Mouse (Mus musculus): Measurements from ENCODE around the gene Sumo3. TPM values are rescaled to one million over a fixed set of nuclear protein-coding genes. Genes with fewer than 3 reads are reported as not detected.
A peak's percentile ranks its signal among the peaks of the same experiment; 100 is the strongest.

Gene Sumo3
- total and polyA plus RNA-seq, 2 experiments from 2014 or later = 112 to 128 TPM

DNA sequence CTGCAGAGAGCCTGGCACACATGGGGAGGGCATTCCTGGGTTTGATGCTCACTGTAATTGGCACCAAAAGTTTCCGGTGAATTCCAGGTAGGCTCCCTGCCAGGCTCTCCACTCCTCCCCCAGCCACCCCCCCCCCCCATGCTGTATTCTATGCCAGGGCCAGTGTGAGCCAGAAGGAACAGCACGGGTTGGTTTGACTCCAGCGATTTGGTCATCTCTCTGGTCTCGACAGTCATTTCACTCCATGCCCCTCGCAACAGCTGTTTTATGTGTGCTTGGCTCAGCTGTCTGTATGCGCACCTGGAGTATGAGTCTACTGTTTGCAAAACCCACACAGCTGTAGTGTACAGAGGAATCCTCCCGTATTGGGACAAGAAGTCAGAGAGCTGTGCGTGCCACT, 60.4 kb downstream of the Sumo3 start:
- TF ChIP-seq EP300 (IDR thresholded peaks at IDR 0.05; ENCODE audit: low read depth) = no peak
- no peak for TF ChIP-seq CTCF (IDR thresholded peaks at IDR 0.05; ENCODE audit: low read depth)
- no peak overlapping the region for H3K9ac ChIP-seq (replicated peaks; ENCODE audit: low read depth, low read length)
- no peak overlapping the region for H3K27ac ChIP-seq (ENCODE audit: low read depth)
- ATAC-seq (ENCODE audit: insufficient read depth, low read depth) (peak; percentile 36; the same call in 1 of the 2 replicates), DNase-seq (ENCODE audit: low spot score) (no peak)
- H3K36me3 ChIP-seq (replicated peaks; ENCODE audit: control insufficient read depth, insufficient read depth, low read length) = no peaks in the 10 kb centered on the region
- H3K27me3 ChIP-seq (ENCODE audit: control insufficient read depth, insufficient read depth, low read length) = no peaks in the 10 kb centered on the region
- H3K4me2 ChIP-seq (ENCODE audit: low read depth, low read length) = no peak overlapping the region
- no peaks in the 10 kb centered on the region for H3K4me1 ChIP-seq (ENCODE audit: control insufficient read depth, insufficient read depth)
- 70% methylated on average over 8 of the region's 8 CpGs for WGBS
- no peaks in the 10 kb centered on the region for H3K9me3 ChIP-seq (replicated peaks; ENCODE audit: control insufficient read depth, low read length)
- H3K4me3 ChIP-seq (ENCODE audit: low read depth, low read length) = no peak overlapping the region

DNA sequence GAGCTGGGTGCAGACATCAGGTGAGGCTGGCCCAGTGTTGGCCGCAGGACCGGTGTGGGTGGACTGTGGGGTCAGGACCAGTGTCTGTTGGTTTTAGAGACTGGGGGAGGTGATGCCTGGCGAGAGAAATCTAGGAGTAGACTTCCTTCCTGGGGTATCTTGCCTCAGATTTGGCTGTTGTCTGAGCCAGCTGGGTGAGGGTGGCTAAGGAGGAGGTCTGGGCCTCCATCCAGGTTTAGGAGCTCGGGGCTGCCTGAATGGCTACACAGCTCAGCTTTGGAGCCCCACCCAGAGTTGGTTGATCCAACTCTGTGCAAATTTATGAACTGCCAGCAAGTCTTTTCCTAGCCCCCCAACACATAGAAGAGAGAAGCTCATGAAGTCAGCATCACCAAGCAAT, 61.5 kb downstream of the Sumo3 start:
- WGBS = 59% methylated on average over 4 of the region's 4 CpGs
- Histone ChIP-seq H3K4me2 (ENCODE audit: low read depth, low read length) (no peak overlapping the region), H3K4me3 (ENCODE audit: low read depth, low read length) (no peak overlapping the region), H3K4me1 (ENCODE audit: control insufficient read depth, insufficient read depth) (no peaks in the 10 kb centered on the region), H3K9me3 (replicated peaks; ENCODE audit: control insufficient read depth, low read length) (no peaks in the 10 kb centered on the region), H3K36me3 (replicated peaks; ENCODE audit: control insufficient read depth, insufficient read depth, low read length) (no peaks in the 10 kb centered on the region), H3K9ac (replicated peaks; ENCODE audit: low read depth, low read length) (no peak overlapping the region), H3K27ac (ENCODE audit: low read depth) (no peak overlapping the region), H3K27me3 (ENCODE audit: control insufficient read depth, insufficient read depth, low read length) (no peaks in the 10 kb centered on the region)
- DNase-seq (ENCODE audit: low spot score) (no peak), ATAC-seq (ENCODE audit: insufficient read depth, low read depth) (no peak)
- TF ChIP-seq CTCF (IDR thresholded peaks at IDR 0.05; ENCODE audit: low read depth) (no peak), EP300 (IDR thresholded peaks at IDR 0.05; ENCODE audit: low read depth) (no peak)

MicroRNAs encoded within 50 kb of the gene (microRNA counts, 519-probe panel; counts per million panel counts)
- microRNA mmu-miR-1930 = not detected

Small RNAs within 50 kb of the gene (microRNA-seq; reads per million reads assigned to microRNA genes)
- gene Mir1930 = 12.0 reads per million, percentile 32 among the genes with 10 or more reads in this experiment

Other genes with a start within 250 kb of the Sumo3 start
- 23.7 and 26.9 TPM in 2 replicates for gene Adarb1, start 187.8 kb upstream of the Sumo3 start, total RNA-seq (2014; rRNA removed; ENCODE audit: low replicate concordance)
- 7.8 and 8.5 TPM in 2 replicates for gene Adarb1, start 187.8 kb upstream of the Sumo3 start, polyA plus RNA-seq (2015; fragmentation: Nextera tagmentation; extraction: Ambion mirVana)
- 18.1 and 32.1 TPM in 2 replicates for gene Fam207a, start 90.3 kb upstream of the Sumo3 start, total RNA-seq (2014; rRNA removed; ENCODE audit: low replicate concordance)
- gene Fam207a, start 90.3 kb upstream of the Sumo3 start, polyA plus RNA-seq (2015; fragmentation: Nextera tagmentation; extraction: Ambion mirVana) = 16.1 and 16.2 TPM in 2 replicates
- gene Itgb2, start 75.8 kb upstream of the Sumo3 start, total RNA-seq (2014; rRNA removed; ENCODE audit: low replicate concordance) = 0.69 and 12.2 TPM in 2 replicates
- 1.4 and 1.5 TPM in 2 replicates for gene Itgb2, start 75.8 kb upstream of the Sumo3 start, polyA plus RNA-seq (2015; fragmentation: Nextera tagmentation; extraction: Ambion mirVana)
- gene Pttg1ip, start 24.4 kb upstream of the Sumo3 start, total RNA-seq (2014; rRNA removed; ENCODE audit: low replicate concordance) = 117 and 163 TPM in 2 replicates
- 117 and 119 TPM in 2 replicates for gene Pttg1ip, start 24.4 kb upstream of the Sumo3 start, polyA plus RNA-seq (2015; fragmentation: Nextera tagmentation; extraction: Ambion mirVana)
- gene Gm49325, start 100 bp downstream of the Sumo3 start, total RNA-seq (2014; rRNA removed; ENCODE audit: low replicate concordance) = not detected in 2 replicates
- gene Gm49325, start 100 bp downstream of the Sumo3 start, polyA plus RNA-seq (2015; fragmentation: Nextera tagmentation; extraction: Ambion mirVana) = 6.8 and 13.7 TPM in 2 replicates
- gene Ube2g2, start 16.2 kb downstream of the Sumo3 start, total RNA-seq (2014; rRNA removed; ENCODE audit: low replicate concordance) = 54.1 and 56.4 TPM in 2 replicates
- gene Ube2g2, start 16.2 kb downstream of the Sumo3 start, polyA plus RNA-seq (2015; fragmentation: Nextera tagmentation; extraction: Ambion mirVana) = 69.7 and 71.8 TPM in 2 replicates
- 1.1 TPM in 1 of 2 replicates, not detected in the other for gene Tspear, start 80.5 kb downstream of the Sumo3 start, total RNA-seq (2014; rRNA removed; ENCODE audit: low replicate concordance)
- gene Tspear, start 80.5 kb downstream of the Sumo3 start, polyA plus RNA-seq (2015; fragmentation: Nextera tagmentation; extraction: Ambion mirVana) = not detected in 2 replicates
- not detected in 2 replicates for gene Gm19402, start 84.7 kb downstream of the Sumo3 start, total RNA-seq (2014; rRNA removed; ENCODE audit: low replicate concordance)
- not detected in 2 replicates for gene Gm19402, start 84.7 kb downstream of the Sumo3 start, polyA plus RNA-seq (2015; fragmentation: Nextera tagmentation; extraction: Ambion mirVana)
- gene Gm9508, start 91.1 kb downstream of the Sumo3 start, total RNA-seq (2014; rRNA removed; ENCODE audit: low replicate concordance) = not detected in 2 replicates
- not detected in 2 replicates for gene Gm9508, start 91.1 kb downstream of the Sumo3 start, polyA plus RNA-seq (2015; fragmentation: Nextera tagmentation; extraction: Ambion mirVana)
- not detected in 2 replicates for gene Gm10272, start 100.5 kb downstream of the Sumo3 start, total RNA-seq (2014; rRNA removed; ENCODE audit: low replicate concordance)
- gene Gm10272, start 100.5 kb downstream of the Sumo3 start, polyA plus RNA-seq (2015; fragmentation: Nextera tagmentation; extraction: Ambion mirVana) = not detected in 2 replicates
- not detected in 2 replicates for gene Gm10024, start 105.4 kb downstream of the Sumo3 start, total RNA-seq (2014; rRNA removed; ENCODE audit: low replicate concordance)
- not detected in 2 replicates for gene Gm10024, start 105.4 kb downstream of the Sumo3 start, polyA plus RNA-seq (2015; fragmentation: Nextera tagmentation; extraction: Ambion mirVana)
- not detected in 2 replicates for gene Gm10142, start 109.7 kb downstream of the Sumo3 start, total RNA-seq (2014; rRNA removed; ENCODE audit: low replicate concordance)
- gene Gm10142, start 109.7 kb downstream of the Sumo3 start, polyA plus RNA-seq (2015; fragmentation: Nextera tagmentation; extraction: Ambion mirVana) = not detected in 2 replicates
- gene Krtap12-1, start 114.5 kb downstream of the Sumo3 start, total RNA-seq (2014; rRNA removed; ENCODE audit: low replicate concordance) = not detected in 2 replicates
- gene Krtap12-1, start 114.5 kb downstream of the Sumo3 start, polyA plus RNA-seq (2015; fragmentation: Nextera tagmentation; extraction: Ambion mirVana) = not detected in 2 replicates
- not detected in 2 replicates for gene Gm10100, start 120.4 kb downstream of the Sumo3 start, total RNA-seq (2014; rRNA removed; ENCODE audit: low replicate concordance)
- gene Gm10100, start 120.4 kb downstream of the Sumo3 start, polyA plus RNA-seq (2015; fragmentation: Nextera tagmentation; extraction: Ambion mirVana) = not detected in 2 replicates
- gene Gm18596, start 136.5 kb downstream of the Sumo3 start, total RNA-seq (2014; rRNA removed; ENCODE audit: low replicate concordance) = not detected in 2 replicates
- gene Gm18596, start 136.5 kb downstream of the Sumo3 start, polyA plus RNA-seq (2015; fragmentation: Nextera tagmentation; extraction: Ambion mirVana) = not detected in 2 replicates
- not detected in 2 replicates for gene Gm9736, start 145.3 kb downstream of the Sumo3 start, total RNA-seq (2014; rRNA removed; ENCODE audit: low replicate concordance)
- not detected in 2 replicates for gene Gm9736, start 145.3 kb downstream of the Sumo3 start, polyA plus RNA-seq (2015; fragmentation: Nextera tagmentation; extraction: Ambion mirVana)
- not detected in 2 replicates for gene Gm3233, start 153.6 kb downstream of the Sumo3 start, total RNA-seq (2014; rRNA removed; ENCODE audit: low replicate concordance)
- gene Gm3233, start 153.6 kb downstream of the Sumo3 start, polyA plus RNA-seq (2015; fragmentation: Nextera tagmentation; extraction: Ambion mirVana) = not detected in 2 replicates
- not detected in 2 replicates for gene Gm3238, start 165.2 kb downstream of the Sumo3 start, total RNA-seq (2014; rRNA removed; ENCODE audit: low replicate concordance)
- gene Gm3238, start 165.2 kb downstream of the Sumo3 start, polyA plus RNA-seq (2015; fragmentation: Nextera tagmentation; extraction: Ambion mirVana) = not detected in 2 replicates
- not detected in 2 replicates for gene Gm7138, start 170.8 kb downstream of the Sumo3 start, total RNA-seq (2014; rRNA removed; ENCODE audit: low replicate concordance)
- not detected in 2 replicates for gene Gm7138, start 170.8 kb downstream of the Sumo3 start, polyA plus RNA-seq (2015; fragmentation: Nextera tagmentation; extraction: Ambion mirVana)
- not detected in 2 replicates for gene Gm3250, start 176.4 kb downstream of the Sumo3 start, total RNA-seq (2014; rRNA removed; ENCODE audit: low replicate concordance)
- not detected in 2 replicates for gene Gm3250, start 176.4 kb downstream of the Sumo3 start, polyA plus RNA-seq (2015; fragmentation: Nextera tagmentation; extraction: Ambion mirVana)
- gene Gm7137, start 182.1 kb downstream of the Sumo3 start, total RNA-seq (2014; rRNA removed; ENCODE audit: low replicate concordance) = not detected in 2 replicates
- not detected in 2 replicates for gene Gm7137, start 182.1 kb downstream of the Sumo3 start, polyA plus RNA-seq (2015; fragmentation: Nextera tagmentation; extraction: Ambion mirVana)
- gene Gm9639, start 189.0 kb downstream of the Sumo3 start, total RNA-seq (2014; rRNA removed; ENCODE audit: low replicate concordance) = not detected in 2 replicates
- not detected in 2 replicates for gene Gm9639, start 189.0 kb downstream of the Sumo3 start, polyA plus RNA-seq (2015; fragmentation: Nextera tagmentation; extraction: Ambion mirVana)
- gene Gm19668, start 193.0 kb downstream of the Sumo3 start, total RNA-seq (2014; rRNA removed; ENCODE audit: low replicate concordance) = not detected in 2 replicates
- not detected in 2 replicates for gene Gm19668, start 193.0 kb downstream of the Sumo3 start, polyA plus RNA-seq (2015; fragmentation: Nextera tagmentation; extraction: Ambion mirVana)
- gene Gm9507, start 205.7 kb downstream of the Sumo3 start, total RNA-seq (2014; rRNA removed; ENCODE audit: low replicate concordance) = not detected in 2 replicates
- gene Gm9507, start 205.7 kb downstream of the Sumo3 start, polyA plus RNA-seq (2015; fragmentation: Nextera tagmentation; extraction: Ambion mirVana) = not detected in 2 replicates
- not detected in 2 replicates for gene Gm2696, start 208.6 kb downstream of the Sumo3 start, total RNA-seq (2014; rRNA removed; ENCODE audit: low replicate concordance)
- gene Gm2696, start 208.6 kb downstream of the Sumo3 start, polyA plus RNA-seq (2015; fragmentation: Nextera tagmentation; extraction: Ambion mirVana) = not detected in 2 replicates
- not detected in 2 replicates for gene Krtap10-4, start 221.0 kb downstream of the Sumo3 start, total RNA-seq (2014; rRNA removed; ENCODE audit: low replicate concordance)
- not detected in 2 replicates for gene Krtap10-4, start 221.0 kb downstream of the Sumo3 start, polyA plus RNA-seq (2015; fragmentation: Nextera tagmentation; extraction: Ambion mirVana)
- gene Krtap10-10, start 229.8 kb downstream of the Sumo3 start, total RNA-seq (2014; rRNA removed; ENCODE audit: low replicate concordance) = not detected in 2 replicates
- gene Krtap10-10, start 229.8 kb downstream of the Sumo3 start, polyA plus RNA-seq (2015; fragmentation: Nextera tagmentation; extraction: Ambion mirVana) = not detected in 2 replicates
- gene Gm36176, start 240.7 kb downstream of the Sumo3 start, total RNA-seq (2014; rRNA removed; ENCODE audit: low replicate concordance) = not detected in 2 replicates
- gene Gm36176, start 240.7 kb downstream of the Sumo3 start, polyA plus RNA-seq (2015; fragmentation: Nextera tagmentation; extraction: Ambion mirVana) = not detected in 2 replicates
- not detected in 2 replicates for gene Gm10318, start 246.8 kb downstream of the Sumo3 start, total RNA-seq (2014; rRNA removed; ENCODE audit: low replicate concordance)
- gene Gm10318, start 246.8 kb downstream of the Sumo3 start, polyA plus RNA-seq (2015; fragmentation: Nextera tagmentation; extraction: Ambion mirVana) = not detected in 2 replicates

Data from heart, postnatal 0 days (tissue).